Mouse (Mus musculus) limb, embryonic 14.5 days (tissue): Measurements from ENCODE around the gene D230025D16Rik. TPM values are rescaled to one million over a fixed set of nuclear protein-coding genes. Genes with fewer than 3 reads are reported as not detected.
"Not testable (repeated sequence)": the region's sequence is repeated elsewhere in the genome, so short reads cannot be mapped to it uniquely, and the experiment has no call there.

Experiments used
- ATAC-seq: fragments of 200-750 bp; cut with Nextera tagmentation; 2 replicates; pipeline ENCODE4 v1.8.0; 2017; ENCODE audit warnings: low read depth, moderate number of reproducible peaks, moderate TSS enrichment; ENCODE audit not compliant: low FRiP score
- DNase-seq: peaks from one replicate; pipeline ENCODE4 v3.0.0-alpha.2; 2015; ENCODE audit warnings: low spot score
- H3K27ac ChIP-seq: fragments of 300-500 bp; sonication (generic); replicated peaks from 2 replicates; pipeline ENCODE4 v1.5.1; 2014; ENCODE audit warnings: low read depth, mild to moderate bottlenecking, low read length, moderate library complexity, mixed read lengths
- H3K27me3 ChIP-seq: fragments of 300-500 bp; sonication (generic); 2 replicates; pipeline ENCODE4 v1.6.1; 2014; ENCODE audit warnings: low read length, mixed read lengths; ENCODE audit not compliant: control insufficient read depth, insufficient read depth
- H3K36me3 ChIP-seq: fragments of 300-500 bp; sonication (generic); 2 replicates; pipeline ENCODE4 v1.6.1; 2014; ENCODE audit warnings: mild to moderate bottlenecking, low read length, moderate library complexity, mixed read lengths; ENCODE audit not compliant: control insufficient read depth, insufficient read depth
- H3K4me1 ChIP-seq: fragments of 300-500 bp; sonication (generic); 2 replicates; pipeline ENCODE4 v1.6.1; 2014; ENCODE audit warnings: antibody characterized with exemption, low read length, mixed read lengths; ENCODE audit not compliant: control insufficient read depth, insufficient read depth
- H3K4me2 ChIP-seq: fragments of 300-500 bp; sonication (generic); replicated peaks from 2 replicates; pipeline ENCODE4 v1.6.1; 2014; ENCODE audit warnings: low read depth, mild to moderate bottlenecking, low read length, moderate library complexity; ENCODE audit not compliant: severe bottlenecking
- H3K4me3 ChIP-seq: fragments of 300-500 bp; sonication (generic); replicated peaks from 2 replicates; pipeline ENCODE4 v1.5.1; 2014; ENCODE audit warnings: low read length
- H3K9ac ChIP-seq: fragments of 300-500 bp; sonication (generic); 2 replicates; pipeline ENCODE4 v1.6.1; 2014; ENCODE audit warnings: mild to moderate bottlenecking, low read depth, low read length, moderate library complexity; ENCODE audit not compliant: severe bottlenecking
- H3K9me3 ChIP-seq: fragments of 300-500 bp; sonication (generic); 2 replicates; pipeline ENCODE4 v1.6.1; 2016; ENCODE audit warnings: low read length; ENCODE audit not compliant: control insufficient read depth
- POLR2A ChIP-seq: fragments of 200-500 bp; IDR thresholded peaks from 2 replicates; pipeline ENCODE4 v1.8.0; 2012; ENCODE audit warnings: inconsistent platforms, mild to moderate bottlenecking, moderate library complexity, borderline replicate concordance; ENCODE audit not compliant: insufficient read depth, insufficient read length; ENCODE audit errors: extremely low read depth
- WGBS: fragments of 180-500 bp; shearing (Covaris S2); extraction: QIAGEN DNeasy Blood & Tissue Kit; methylation state at CpG from one replicate; pipeline ENCODE4 v1.1.7; 2014; 5-methylcytosine and 5-hydroxymethylcytosine counted together
- polyA plus RNA-seq, 2 experiments: library from polyadenylated mRNA; depleted of rRNA in 1 of 2; stranded (reverse) in 1 of 2; unstranded in 1 of 2; fragments of >200 nt; fragmentation: Nextera tagmentation in 1 of 2; extraction: Ambion mirVana in 1 of 2; gene quantifications; 2 replicates each; pipeline versions ENCODE4 v1.2.1 to v1.2.3; 2012 to 2014

D230025D16Rik gene
- polyA plus RNA-seq, 2 experiments: 27.3 to 30.1 TPM

- Histone ChIP-seq H3K9ac (no peak overlapping the region), H3K27me3 (no peaks in the 10 kb centered on the region), H3K9me3 (no peaks in the 10 kb centered on the region), H3K4me1 (no peaks in the 10 kb centered on the region), H3K4me2 (no peak overlapping the region), H3K4me3 (no peak overlapping the region), H3K27ac (no peak overlapping the region), H3K36me3 (peaks cover 25% of the 10 kb centered on the region)
- 87% methylated on average over 12 of the region's 12 CpGs for WGBS
- no peak for TF ChIP-seq POLR2A
- DNase-seq (no peak), ATAC-seq (no peak)
Observed at GRCm38 (mm10) chr8:105231503-105232320, 6.8 kb downstream of the D230025D16Rik start.

DNA sequence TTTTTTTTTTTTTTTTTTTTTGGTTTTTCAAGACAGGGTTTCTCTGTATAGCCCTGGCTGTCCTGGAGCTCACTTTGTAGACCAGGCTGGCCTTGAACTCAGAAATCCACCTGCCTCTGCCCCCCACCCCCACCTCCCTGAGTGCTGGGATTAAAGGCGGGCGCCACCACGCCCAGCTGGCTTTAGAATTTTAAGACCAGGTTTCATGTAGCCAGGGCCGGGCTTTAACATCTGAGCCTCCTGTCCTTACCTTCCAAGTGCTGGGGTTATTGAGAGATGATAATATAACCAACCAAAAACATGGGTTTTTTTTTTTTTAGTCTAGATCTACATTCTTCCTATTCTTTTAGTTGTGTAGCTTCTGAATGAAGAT lies 7.4 kb downstream of the D230025D16Rik start:
- not testable (repeated sequence) for H3K4me1 ChIP-seq, H3K4me2 ChIP-seq, DNase-seq, H3K27me3 ChIP-seq, H3K27ac ChIP-seq, H3K4me3 ChIP-seq, H3K9me3 ChIP-seq, ATAC-seq, H3K9ac ChIP-seq
- WGBS: 83% methylated on average over 4 of the region's 4 CpGs
- H3K36me3 ChIP-seq: peaks cover 27% of the 10 kb centered on the region

- Histone ChIP-seq H3K9ac (no peak overlapping the region), H3K9me3 (no peaks in the 10 kb centered on the region), H3K4me3 (no peak overlapping the region), H3K27me3 (no peaks in the 10 kb centered on the region), H3K4me2 (no peak overlapping the region), H3K4me1 (no peaks in the 10 kb centered on the region), H3K27ac (no peak overlapping the region), H3K36me3 (peaks cover 27% of the 10 kb centered on the region)
- no peak for DNase-seq
- no peak for ATAC-seq
- 55% methylated on average over 1 of the region's 1 CpGs for WGBS
- TF ChIP-seq POLR2A: no peak
Observed at GRCm38 (mm10) chr8:105233126-105233935, 8.4 kb downstream of the D230025D16Rik start.

DNA sequence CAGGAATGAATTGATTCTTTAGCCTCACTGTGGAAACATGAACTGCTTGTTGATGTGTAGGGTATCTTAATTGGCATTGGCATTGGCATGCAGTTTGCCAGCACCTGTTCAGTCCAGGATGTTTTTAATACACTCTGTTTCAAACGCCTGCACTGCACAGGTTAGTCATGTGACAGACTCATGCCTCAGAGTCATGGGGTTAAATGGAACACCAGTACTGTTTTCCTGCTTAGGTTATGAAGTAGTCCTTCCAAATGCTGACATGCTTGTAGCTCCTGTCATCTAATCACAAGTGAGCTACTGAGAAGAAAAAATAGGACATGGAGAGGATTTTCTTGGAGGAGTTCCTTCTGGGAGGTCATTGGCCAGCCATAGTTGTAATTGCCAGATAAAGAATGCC lies 10.3 kb downstream of the D230025D16Rik start:
- no peak for TF ChIP-seq POLR2A
- ATAC-seq (no peak), DNase-seq (no peak)
- Histone ChIP-seq H3K9me3 (no peaks in the 10 kb centered on the region), H3K27ac (no peak overlapping the region), H3K36me3 (peaks cover 36% of the 10 kb centered on the region), H3K4me1 (no peaks in the 10 kb centered on the region), H3K9ac (no peak overlapping the region), H3K27me3 (no peaks in the 10 kb centered on the region), H3K4me3 (no peak overlapping the region), H3K4me2 (no peak overlapping the region)
- 71% methylated on average over 1 of the region's 1 CpGs for WGBS

DNA sequence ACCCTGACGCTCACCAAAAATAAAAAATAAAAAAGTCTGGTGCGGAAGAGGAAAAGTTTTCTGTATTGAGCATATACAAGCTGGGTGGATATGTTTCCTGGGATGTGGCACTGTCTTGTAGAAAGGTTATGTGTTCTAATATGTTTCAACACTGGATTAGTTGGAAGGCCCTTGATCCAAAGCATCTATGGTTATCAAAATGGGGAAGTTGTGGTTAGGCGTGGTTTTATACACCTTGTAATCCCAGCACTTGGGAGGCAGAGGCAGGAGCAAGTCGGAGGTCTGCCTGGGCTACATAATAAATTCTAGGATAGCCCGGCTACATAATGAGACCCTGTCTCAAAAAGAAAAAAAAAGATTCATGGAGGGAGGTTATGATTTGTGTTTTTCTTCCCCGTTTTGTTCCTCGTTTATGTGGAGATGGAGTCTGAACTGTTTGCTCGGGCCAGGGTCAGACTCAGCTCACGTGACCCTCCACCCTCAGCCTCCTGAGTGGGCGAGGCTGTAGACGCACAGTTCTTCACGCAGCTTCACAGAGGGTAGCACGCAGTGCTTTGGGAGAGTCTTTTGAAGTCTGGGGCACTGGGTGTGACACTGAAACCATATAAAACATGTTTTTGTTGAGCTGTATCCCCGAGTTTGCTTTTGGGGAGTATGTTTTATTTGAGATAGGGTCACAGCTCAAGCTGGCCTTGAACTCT lies 12.6 kb downstream of the D230025D16Rik start:
- Histone ChIP-seq H3K4me3 (no peak overlapping the region), H3K27me3 (no peaks in the 10 kb centered on the region), H3K9me3 (no peaks in the 10 kb centered on the region), H3K36me3 (peaks cover 54% of the 10 kb centered on the region), H3K4me1 (no peaks in the 10 kb centered on the region), H3K9ac (no peak overlapping the region), H3K4me2 (no peak overlapping the region), H3K27ac (no peak overlapping the region)
- ATAC-seq (no peak), DNase-seq (no peak)
- WGBS: 87% methylated on average over 14 of the region's 14 CpGs
- no peak for TF ChIP-seq POLR2A
